Mouse (Mus musculus) forebrain, embryonic 13.5 days (tissue): Measurements from ENCODE around the gene Il21. TPM values are rescaled to one million over a fixed set of nuclear protein-coding genes. Genes with fewer than 3 reads are reported as not detected.

Experiments used
- ATAC-seq: fragments of 200-750 bp; cut with Nextera tagmentation; 2 replicates; pipeline ENCODE4 v1.8.0; 2017
- H3K27ac ChIP-seq: fragments of 300-500 bp; sonication (generic); 2 replicates; pipeline ENCODE4 v1.5.1; 2015; ENCODE audit warnings: inconsistent platforms, mild to moderate bottlenecking, moderate library complexity
- H3K27me3 ChIP-seq: fragments of 300-500 bp; sonication (generic); 2 replicates; pipeline ENCODE4 v1.6.1; 2015; ENCODE audit warnings: mild to moderate bottlenecking, inconsistent platforms
- H3K36me3 ChIP-seq: fragments of 300-500 bp; sonication (generic); 2 replicates; pipeline ENCODE4 v1.6.1; 2015; ENCODE audit warnings: mild to moderate bottlenecking, inconsistent platforms; ENCODE audit not compliant: poor library complexity, severe bottlenecking
- H3K4me1 ChIP-seq: fragments of 300-500 bp; sonication (generic); 2 replicates; pipeline ENCODE4 v1.6.1; 2015; ENCODE audit warnings: inconsistent platforms
- H3K4me2 ChIP-seq: fragments of 300-500 bp; sonication (generic); 2 replicates; pipeline ENCODE4 v1.6.1; 2015; ENCODE audit warnings: inconsistent platforms, mild to moderate bottlenecking, moderate library complexity
- H3K4me3 ChIP-seq: fragments of 300-500 bp; sonication (generic); 2 replicates; pipeline ENCODE4 v1.5.1; 2015; ENCODE audit warnings: mild to moderate bottlenecking, inconsistent platforms
- H3K9ac ChIP-seq: fragments of 300-500 bp; sonication (generic); 2 replicates; pipeline ENCODE4 v1.6.1; 2015; ENCODE audit warnings: mild to moderate bottlenecking, inconsistent platforms
- H3K9me3 ChIP-seq: fragments of 300-500 bp; sonication (generic); replicated peaks from 2 replicates; pipeline ENCODE4 v1.6.1; 2016; ENCODE audit warnings: inconsistent platforms
- WGBS: fragments of 180-500 bp; shearing (Covaris S2); methylation state at CpG from one replicate; pipeline ENCODE4 v1.1.7; 2015; 5-methylcytosine and 5-hydroxymethylcytosine counted together
- polyA plus RNA-seq: library from polyadenylated mRNA; unstranded; fragments of >200 nt; fragmentation: Nextera tagmentation; extraction: Ambion mirVana; gene quantifications from 2 replicates; pipeline ENCODE4 v1.2.1, GENCODE M21; 2015

Gene Il21
- not detected in 2 replicates for polyA plus RNA-seq

DNA sequence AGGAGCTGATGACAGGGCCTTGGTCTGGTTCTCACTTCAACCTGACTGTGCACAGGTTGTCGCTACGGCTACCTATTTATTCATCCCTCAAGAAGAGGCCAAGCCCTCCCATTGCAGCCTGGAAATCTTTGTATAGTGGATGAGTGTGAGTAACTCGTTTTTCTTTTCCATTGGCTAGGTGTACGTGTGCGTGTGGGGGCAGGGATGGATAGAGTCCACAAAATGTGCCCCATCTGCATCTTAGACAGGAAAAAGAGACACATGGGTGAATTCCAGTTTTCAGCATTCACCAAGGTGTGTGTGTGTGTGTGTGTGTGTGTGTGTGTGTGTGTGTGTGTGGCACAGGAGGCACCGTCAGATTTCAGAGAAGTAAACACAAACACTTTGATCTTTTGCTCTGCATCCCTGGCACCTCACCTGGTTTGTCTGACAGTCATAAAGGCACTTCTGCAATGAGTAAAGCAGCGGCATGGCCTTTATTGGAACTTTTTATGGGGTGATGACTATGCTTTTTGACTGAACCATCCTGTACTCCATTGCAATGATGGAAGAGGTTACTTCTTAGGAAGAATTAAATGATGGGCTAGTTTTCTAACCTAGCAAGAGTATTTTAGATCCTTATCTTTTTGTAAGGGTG lies at the start of gene Il21:
Gene Il21 (minus strand): TSS at position 51 of the 637 bp plus-strand sequence.
- H3K9ac ChIP-seq = no peak within 1 kb of the TSS
- no peak for ATAC-seq
- H3K4me1 ChIP-seq = peaks cover 18% of the 10 kb centered on the region
- no peak within 1 kb of the TSS for H3K27ac ChIP-seq
- WGBS = 85% methylated on average over 7 of the region's 7 CpGs
- H3K4me2 ChIP-seq = no peak within 1 kb of the TSS
- no peaks in the 10 kb centered on the region for H3K27me3 ChIP-seq
- H3K9me3 ChIP-seq = no peaks in the 10 kb centered on the region
- H3K4me3 ChIP-seq = no peak within 1 kb of the TSS
- no peaks in the 10 kb centered on the region for H3K36me3 ChIP-seq

DNA sequence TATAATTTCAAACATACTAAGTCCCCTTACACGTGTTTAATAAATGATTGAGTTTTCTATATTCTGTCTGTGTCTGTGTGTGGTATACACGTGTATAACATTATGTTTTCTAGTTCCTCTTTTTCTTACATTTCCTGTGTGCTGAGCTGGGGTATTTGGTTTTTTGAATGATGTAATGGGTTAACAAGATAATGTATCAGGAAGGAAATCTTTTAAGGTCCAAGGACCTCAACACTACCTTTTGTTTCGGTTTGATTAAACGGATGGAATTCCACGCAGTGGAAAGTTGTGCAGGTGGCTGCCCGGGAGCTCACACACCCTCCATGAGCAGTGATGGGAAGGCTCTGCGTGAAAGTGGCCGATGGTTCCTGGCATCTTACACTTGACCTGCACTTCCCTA lies 48.4 kb upstream of the Il21 start:
- Histone ChIP-seq H3K27me3 (no peaks in the 10 kb centered on the region), H3K36me3 (no peaks in the 10 kb centered on the region), H3K4me3 (no peak overlapping the region), H3K4me1 (no peaks in the 10 kb centered on the region; the same call in 1 of the 2 replicates), H3K4me2 (no peak overlapping the region), H3K9me3 (no peaks in the 10 kb centered on the region), H3K27ac (no peak overlapping the region), H3K9ac (no peak overlapping the region)
- ATAC-seq = no peak
- 74% methylated on average over 8 of the region's 8 CpGs for WGBS

DNA sequence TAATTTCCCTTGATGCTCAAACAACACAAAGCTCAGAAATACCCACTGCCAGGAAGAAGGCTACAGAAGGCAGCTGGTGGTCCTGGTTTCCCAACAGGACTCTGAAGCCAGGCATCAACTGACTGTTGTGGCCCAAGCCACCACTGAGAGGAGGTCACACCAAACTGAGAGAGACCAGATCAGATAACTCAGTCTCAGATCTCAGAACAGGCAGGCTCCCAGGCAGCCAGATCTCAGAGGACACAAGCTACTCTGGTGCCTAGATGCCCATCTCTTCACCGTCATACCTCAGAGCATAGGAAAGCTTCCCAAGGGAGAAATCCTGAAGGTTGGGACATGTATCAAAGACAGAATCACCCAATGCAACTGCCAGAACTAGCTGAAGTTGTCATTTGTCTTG lies 47.8 kb upstream of the Il21 start:
- ATAC-seq = no peak
- H3K27ac ChIP-seq = no peak overlapping the region
- H3K9ac ChIP-seq = no peak overlapping the region
- H3K4me1 ChIP-seq = no peaks in the 10 kb centered on the region; the same call in 1 of the 2 replicates
- H3K36me3 ChIP-seq = no peaks in the 10 kb centered on the region
- no peak overlapping the region for H3K4me3 ChIP-seq
- H3K9me3 ChIP-seq = no peaks in the 10 kb centered on the region
- WGBS = 100% methylated on average over 1 of the region's 1 CpGs
- no peak overlapping the region for H3K4me2 ChIP-seq
- no peaks in the 10 kb centered on the region for H3K27me3 ChIP-seq

DNA sequence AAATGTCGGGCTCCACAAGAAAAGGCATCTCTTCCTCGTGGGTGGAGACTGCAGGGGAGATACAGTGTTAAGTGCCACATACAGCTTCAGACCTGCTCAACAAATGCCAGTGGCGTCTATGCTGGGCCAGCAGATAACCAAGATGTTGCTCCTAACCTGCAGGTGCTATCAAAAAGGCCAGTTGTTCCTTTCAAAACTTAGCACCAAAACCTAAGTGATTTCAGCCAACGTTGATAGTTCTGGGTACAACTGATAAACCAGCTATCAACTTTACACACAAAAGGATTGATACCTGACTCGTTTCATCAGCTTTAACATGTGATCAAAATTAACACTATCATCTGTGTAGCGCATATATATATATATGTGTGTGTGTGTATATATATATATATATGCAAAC lies 42.2 kb upstream of the Il21 start:
- no peaks in the 10 kb centered on the region for H3K36me3 ChIP-seq
- WGBS = 84% methylated on average over 6 of the region's 6 CpGs
- H3K9ac ChIP-seq = no peak overlapping the region
- no peak overlapping the region for H3K4me2 ChIP-seq
- H3K27me3 ChIP-seq = no peaks in the 10 kb centered on the region
- H3K9me3 ChIP-seq = no peaks in the 10 kb centered on the region
- no peaks in the 10 kb centered on the region for H3K4me1 ChIP-seq
- no peak overlapping the region for H3K4me3 ChIP-seq
- no peak for ATAC-seq
- H3K27ac ChIP-seq = no peak overlapping the region

DNA sequence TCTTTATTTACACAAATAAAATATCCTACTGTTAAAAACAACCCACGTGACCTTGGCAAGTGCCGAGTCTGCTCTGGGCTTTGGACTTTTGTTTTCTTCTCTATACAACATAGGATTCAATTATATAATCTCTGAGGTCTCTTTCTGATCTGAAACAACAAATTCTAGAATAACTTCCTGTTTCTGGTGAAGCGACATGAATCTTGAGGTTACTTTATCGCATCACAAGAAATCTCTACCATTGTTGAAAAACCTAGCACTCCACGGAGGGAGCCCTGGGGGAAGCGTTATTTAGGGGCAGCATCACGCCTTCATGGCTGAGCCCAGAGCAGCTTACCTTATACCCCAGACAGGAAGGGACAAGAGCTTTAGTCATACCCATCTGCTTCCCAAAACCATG lies 40.7 kb upstream of the Il21 start:
- H3K4me3 ChIP-seq = no peak overlapping the region
- no peaks in the 10 kb centered on the region for H3K4me1 ChIP-seq
- 87% methylated on average over 7 of the region's 7 CpGs for WGBS
- no peak for ATAC-seq
- H3K27me3 ChIP-seq = no peaks in the 10 kb centered on the region
- H3K9me3 ChIP-seq = no peaks in the 10 kb centered on the region
- no peak overlapping the region for H3K27ac ChIP-seq
- no peaks in the 10 kb centered on the region for H3K36me3 ChIP-seq
- H3K9ac ChIP-seq = no peak overlapping the region
- H3K4me2 ChIP-seq = no peak overlapping the region

DNA sequence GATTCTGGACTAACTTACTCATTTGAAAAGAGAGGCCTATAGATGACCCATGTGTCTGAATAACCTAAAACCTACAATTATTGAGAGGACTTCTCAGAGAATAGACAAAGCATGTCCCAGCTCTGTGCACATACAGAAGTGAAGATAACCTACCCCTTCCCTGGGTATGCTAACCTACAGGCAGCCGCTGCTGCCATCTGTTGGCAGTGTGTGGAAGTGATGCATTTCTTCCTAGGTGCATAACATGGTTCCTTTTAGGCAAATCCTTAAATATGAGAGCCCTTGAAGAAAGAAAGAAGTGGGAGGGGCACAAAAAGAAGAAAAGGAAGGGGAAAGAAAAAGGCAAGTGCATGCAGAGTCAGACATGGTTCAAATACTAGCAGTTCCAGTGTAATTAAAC lies 38.8 kb upstream of the Il21 start:
- 3% methylated on average over 1 of the region's 1 CpGs for WGBS
- ATAC-seq = peak; percentile 66
- H3K4me1 ChIP-seq = no peaks in the 10 kb centered on the region
- H3K9me3 ChIP-seq = no peaks in the 10 kb centered on the region
- no peak overlapping the region for H3K27ac ChIP-seq
- H3K27me3 ChIP-seq = no peaks in the 10 kb centered on the region
- H3K4me2 ChIP-seq = no peak overlapping the region
- no peaks in the 10 kb centered on the region for H3K36me3 ChIP-seq
- H3K9ac ChIP-seq = no peak overlapping the region
- H3K4me3 ChIP-seq = no peak overlapping the region

DNA sequence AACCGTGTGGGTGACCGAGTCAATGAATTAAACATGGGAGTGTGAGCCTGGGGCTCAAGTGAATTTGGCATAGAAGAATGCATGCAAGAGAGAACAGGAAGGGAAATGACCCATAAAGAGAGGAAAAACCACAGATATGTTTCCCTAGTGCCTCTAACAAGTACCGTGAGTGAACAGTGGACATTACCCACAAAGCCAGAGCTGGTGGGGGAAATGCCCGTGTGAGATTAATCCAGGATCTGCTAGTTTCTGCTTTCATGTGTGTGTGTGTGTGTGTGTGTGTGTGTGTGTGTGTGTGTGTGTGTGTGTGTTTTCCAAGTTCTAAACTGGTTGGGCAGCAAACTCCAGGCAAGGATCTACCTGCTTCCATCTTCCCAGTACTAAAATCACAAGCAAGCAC lies 37.5 kb upstream of the Il21 start:
- Histone ChIP-seq H3K27ac (no peak overlapping the region), H3K4me3 (no peak overlapping the region), H3K27me3 (no peaks in the 10 kb centered on the region), H3K9ac (no peak overlapping the region), H3K4me2 (no peak overlapping the region), H3K36me3 (no peaks in the 10 kb centered on the region), H3K9me3 (no peaks in the 10 kb centered on the region), H3K4me1 (no peaks in the 10 kb centered on the region)
- WGBS = 100% methylated on average over 4 of the region's 4 CpGs
- no peak for ATAC-seq

DNA sequence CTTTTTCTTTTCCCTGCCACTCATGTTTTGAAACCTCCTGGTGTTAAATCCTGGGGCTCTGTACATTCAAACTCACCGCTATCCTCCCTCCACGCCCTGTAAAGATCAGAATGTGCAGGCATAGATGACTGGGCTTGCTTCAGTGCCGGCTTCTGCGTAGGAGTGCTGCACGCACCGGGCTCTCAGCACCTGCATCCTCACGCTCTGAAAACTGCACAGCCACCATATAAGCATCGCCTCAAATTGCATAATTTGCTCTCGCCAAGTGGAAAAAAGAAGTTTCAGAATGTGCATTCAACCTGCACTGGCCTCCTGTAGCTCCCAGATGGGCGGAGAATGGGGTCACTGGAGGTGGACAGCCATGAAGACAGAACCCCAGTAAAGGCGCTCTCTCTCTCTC lies 35.9 kb upstream of the Il21 start:
- ATAC-seq = no peak
- 75% methylated on average over 11 of the region's 11 CpGs for WGBS
- Histone ChIP-seq H3K4me3 (no peak overlapping the region), H3K4me1 (no peaks in the 10 kb centered on the region), H3K9me3 (no peaks in the 10 kb centered on the region), H3K9ac (no peak overlapping the region), H3K27me3 (no peaks in the 10 kb centered on the region), H3K4me2 (no peak overlapping the region), H3K27ac (no peak overlapping the region), H3K36me3 (no peaks in the 10 kb centered on the region)

DNA sequence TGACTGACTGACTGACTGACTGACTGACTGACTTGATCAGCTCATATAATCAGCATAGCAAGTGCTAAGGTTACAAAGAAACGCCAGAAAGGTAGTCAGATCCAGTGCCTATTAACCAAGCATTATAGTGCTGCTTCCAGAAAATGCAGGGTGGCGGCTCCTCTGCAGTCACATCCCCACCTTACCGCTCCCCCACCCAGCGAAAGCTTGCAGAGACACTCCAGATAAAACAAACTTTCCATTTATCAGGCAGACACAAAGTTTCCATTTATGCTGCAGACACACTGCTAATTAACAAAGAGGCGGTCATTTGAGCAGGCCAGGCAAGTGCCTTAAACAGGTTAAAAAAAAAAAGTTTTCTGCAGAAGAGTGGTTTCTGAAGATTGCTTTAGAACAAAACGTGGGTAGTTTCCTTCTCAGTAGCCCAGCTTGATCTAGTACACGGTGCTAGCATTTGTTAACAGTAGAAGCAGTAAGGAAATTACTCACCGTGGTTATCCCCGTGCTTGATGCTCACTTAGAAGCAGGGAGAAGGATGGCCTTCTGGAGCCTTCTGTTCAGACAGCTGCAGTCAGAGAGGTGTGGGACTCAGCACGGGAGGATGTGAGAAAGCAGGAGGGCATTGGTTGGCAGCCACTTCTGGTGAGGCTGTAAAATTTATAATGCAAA lies 27.0 kb upstream of the Il21 start:
- ATAC-seq = no peak
- WGBS = 61% methylated on average over 10 of the region's 10 CpGs
- no peaks in the 10 kb centered on the region for H3K9me3 ChIP-seq
- no peak overlapping the region for H3K9ac ChIP-seq
- H3K4me2 ChIP-seq = no peak overlapping the region
- no peaks in the 10 kb centered on the region for H3K36me3 ChIP-seq
- no peak overlapping the region for H3K4me3 ChIP-seq
- H3K4me1 ChIP-seq = no peaks in the 10 kb centered on the region
- H3K27ac ChIP-seq = no peak overlapping the region
- H3K27me3 ChIP-seq = no peaks in the 10 kb centered on the region

DNA sequence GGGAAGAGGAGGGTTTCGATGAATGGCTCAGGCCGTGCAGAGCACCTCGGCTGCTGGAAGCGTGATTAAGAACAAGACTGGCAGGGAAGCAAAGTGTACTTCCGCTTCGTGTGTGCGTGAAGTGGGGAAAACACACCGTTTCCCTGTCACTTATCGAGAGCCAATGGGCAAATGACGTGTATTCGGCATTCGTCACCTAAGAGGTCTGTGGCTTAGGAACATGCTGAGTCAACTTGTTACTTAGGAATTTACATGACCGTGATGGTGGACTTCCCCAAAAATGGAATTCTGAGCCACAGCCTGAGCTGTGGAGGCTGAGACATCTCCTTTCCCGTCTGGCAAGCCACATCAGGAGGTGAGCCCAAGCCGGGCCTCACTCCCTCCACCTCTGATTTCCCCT lies 25.3 kb upstream of the Il21 start:
- no peaks in the 10 kb centered on the region for H3K36me3 ChIP-seq
- no peaks in the 10 kb centered on the region for H3K9me3 ChIP-seq
- H3K4me1 ChIP-seq = no peaks in the 10 kb centered on the region
- WGBS = 90% methylated on average over 15 of the region's 15 CpGs
- H3K4me2 ChIP-seq = no peak overlapping the region
- no peak for ATAC-seq
- H3K27me3 ChIP-seq = no peaks in the 10 kb centered on the region
- H3K27ac ChIP-seq = no peak overlapping the region
- no peak overlapping the region for H3K9ac ChIP-seq
- H3K4me3 ChIP-seq = no peak overlapping the region

DNA sequence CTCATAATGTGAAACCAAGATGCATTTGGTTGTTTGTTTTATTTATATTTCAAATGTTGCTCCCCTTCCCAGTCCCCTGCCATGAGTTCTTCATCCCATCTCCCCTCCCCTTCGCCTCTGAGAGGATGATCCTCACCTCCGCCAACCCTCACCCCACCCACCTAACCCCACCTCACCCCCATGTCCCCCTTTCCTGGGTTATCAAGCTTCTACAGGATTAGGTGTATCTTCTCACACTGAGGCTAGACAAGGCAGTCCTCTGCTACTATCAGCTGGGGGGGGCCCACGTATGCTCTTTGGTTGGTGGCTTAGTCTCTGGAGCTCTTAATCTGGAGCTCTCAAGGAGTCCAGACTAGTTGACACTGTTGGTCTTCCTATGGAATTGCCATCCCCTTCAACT lies 18.5 kb upstream of the Il21 start:
- WGBS = 90% methylated on average over 3 of the region's 3 CpGs
- no peak overlapping the region for H3K27ac ChIP-seq
- H3K4me2 ChIP-seq = no peak overlapping the region
- no peak overlapping the region for H3K9ac ChIP-seq
- no peaks in the 10 kb centered on the region for H3K4me1 ChIP-seq
- H3K36me3 ChIP-seq = no peaks in the 10 kb centered on the region
- no peak overlapping the region for H3K4me3 ChIP-seq
- no peaks in the 10 kb centered on the region for H3K27me3 ChIP-seq
- no peak for ATAC-seq
- H3K9me3 ChIP-seq = no peaks in the 10 kb centered on the region

DNA sequence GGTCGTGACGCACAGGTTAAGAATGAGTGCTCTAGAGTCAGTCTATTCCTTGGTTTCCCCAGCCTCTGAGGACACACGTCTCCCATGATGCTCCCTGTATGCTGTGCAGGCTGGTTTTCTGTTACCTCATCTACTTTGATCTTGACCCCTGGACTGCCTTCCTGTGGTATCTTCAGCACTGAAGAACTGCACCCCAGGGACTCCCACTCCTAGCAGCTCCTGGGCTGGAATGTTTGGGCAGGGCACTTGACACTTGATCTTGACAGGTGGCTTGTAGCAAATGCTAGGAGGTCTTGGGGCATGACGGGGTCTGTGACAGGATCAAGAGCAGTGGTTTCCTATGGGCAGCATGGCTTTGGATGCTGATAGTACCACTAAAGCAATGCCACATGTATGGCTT lies 2.6 kb upstream of the Il21 start:
- Histone ChIP-seq H3K27me3 (no peaks in the 10 kb centered on the region), H3K9ac (no peak overlapping the region), H3K4me3 (no peak overlapping the region), H3K9me3 (no peaks in the 10 kb centered on the region), H3K4me1 (peaks cover 8% of the 10 kb centered on the region; the same call in 1 of the 2 replicates), H3K27ac (no peak overlapping the region), H3K36me3 (no peaks in the 10 kb centered on the region), H3K4me2 (no peak overlapping the region)
- ATAC-seq = no peak
- 85% methylated on average over 4 of the region's 4 CpGs for WGBS

DNA sequence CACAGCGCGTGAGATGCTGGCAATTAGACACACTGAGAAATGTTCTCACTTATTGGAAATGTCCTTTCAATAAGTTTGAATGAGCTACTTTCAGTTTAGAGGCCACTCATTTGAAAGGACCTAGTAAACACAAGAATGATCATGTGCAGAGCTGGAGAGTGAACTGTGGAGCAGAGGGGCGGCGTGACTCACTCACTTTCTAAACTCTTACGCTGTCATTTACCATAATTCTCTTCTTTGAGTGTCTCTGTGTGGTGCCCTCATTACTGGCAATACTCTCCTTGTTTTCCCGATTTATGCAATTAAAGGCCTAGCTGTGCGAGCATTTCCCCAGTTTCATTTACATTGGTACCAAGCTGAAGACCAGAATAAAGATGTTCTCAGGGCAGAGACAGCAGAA lies 1.3 kb downstream of the Il21 start:
- no peak for ATAC-seq
- no peak overlapping the region for H3K4me3 ChIP-seq
- 33% methylated on average over 7 of the region's 7 CpGs for WGBS
- H3K27me3 ChIP-seq = no peaks in the 10 kb centered on the region
- H3K9me3 ChIP-seq = no peaks in the 10 kb centered on the region
- H3K36me3 ChIP-seq = no peaks in the 10 kb centered on the region
- peaks cover 23% of the 10 kb centered on the region for H3K4me1 ChIP-seq
- H3K4me2 ChIP-seq = no peak overlapping the region
- no peak overlapping the region for H3K27ac ChIP-seq
- no peak overlapping the region for H3K9ac ChIP-seq
